Mouse (Mus musculus) large intestine, adult 2 months (tissue): ENCODE measurements at regions not wholly inside any gene's neighbourhood (a gene's known extent, or its start where the extent isn't known, plus 50 kb on each side); places are given as distances from the start of the nearest gene placed in this dataset.

Experiments used
- DNase-seq: peaks from one replicate; pipeline ENCODE4 v3.0.0-alpha.2; 2012; ENCODE audit warnings: low read depth, low spot score
- WGBS: fragments of 180-500 bp; shearing (Covaris S2); methylation state at CpG from one replicate; pipeline ENCODE4 v1.1.7; 2018; 5-methylcytosine and 5-hydroxymethylcytosine counted together

GRCm38 (mm10) chr11:113109096-113109495 lies 327.1 kb downstream of the Sox9 start:
- WGBS: 61% methylated on average over 4 of the region's 4 CpGs
- no peak for DNase-seq

- 42% methylated on average over 6 of the region's 6 CpGs for WGBS
- DNase-seq: no peak
Measured at GRCm38 (mm10) chr11:113113220-113113817, 331.3 kb downstream of the Sox9 start.

- no peak for DNase-seq
- WGBS: 30% methylated on average over 9 of the region's 9 CpGs
Measured at GRCm38 (mm10) chr11:113117179-113117898, 335.3 kb downstream of the Sox9 start.

- DNase-seq: no peak
- 74% methylated on average over 6 of the region's 6 CpGs for WGBS
Measured at GRCm38 (mm10) chr11:113120570-113120969, 338.5 kb downstream of the Sox9 start.

- DNase-seq: no peak
- 78% methylated on average over 12 of the region's 12 CpGs for WGBS
Measured at GRCm38 (mm10) chr11:113121307-113121706, 339.3 kb downstream of the Sox9 start.

- no peak for DNase-seq
- WGBS: 22% methylated on average over 9 of the region's 9 CpGs
Measured at GRCm38 (mm10) chr11:113122137-113122536, 340.1 kb downstream of the Sox9 start.

GRCm38 (mm10) chr11:113122964-113123363 lies 340.9 kb downstream of the Sox9 start:
- 32% methylated on average over 2 of the region's 2 CpGs for WGBS
- no peak for DNase-seq

GRCm38 (mm10) chr11:113125832-113126231 lies 343.8 kb downstream of the Sox9 start:
- no peak for DNase-seq
- WGBS: 75% methylated on average over 7 of the region's 7 CpGs

GRCm38 (mm10) chr11:113129192-113129591 lies 347.2 kb downstream of the Sox9 start:
- no peak for DNase-seq
- 83% methylated on average over 5 of the region's 5 CpGs for WGBS

- WGBS: 71% methylated on average over 7 of the region's 7 CpGs
- DNase-seq: no peak
Measured at GRCm38 (mm10) chr11:113129975-113130374, 348.0 kb downstream of the Sox9 start.

GRCm38 (mm10) chr11:113132078-113133064 lies 350.3 kb downstream of the Sox9 start:
- DNase-seq: no peak
- 44% methylated on average over 23 of the region's 23 CpGs for WGBS

GRCm38 (mm10) chr11:113133407-113133806 lies 351.4 kb downstream of the Sox9 start:
- 66% methylated on average over 4 of the region's 4 CpGs for WGBS
- DNase-seq: no peak

GRCm38 (mm10) chr11:113135261-113135660 lies 353.2 kb downstream of the Sox9 start:
- no peak for DNase-seq
- WGBS: 52% methylated on average over 5 of the region's 5 CpGs

- no peak for DNase-seq
Measured at GRCm38 (mm10) chr11:113138462-113138861, 356.4 kb downstream of the Sox9 start.

GRCm38 (mm10) chr11:113140595-113140994 lies 358.6 kb downstream of the Sox9 start:
- DNase-seq: no peak
- WGBS: 72% methylated on average over 9 of the region's 9 CpGs

More at GRCm38 (mm10) chr11:113138462-113138861, 356.4 kb downstream of the Sox9 start:
- WGBS: 39% methylated on average over 5 of the region's 5 CpGs

- DNase-seq: no peak
Measured at GRCm38 (mm10) chr11:113142816-113143215, 360.8 kb downstream of the Sox9 start.

GRCm38 (mm10) chr11:113143839-113144627 lies 362.0 kb downstream of the Sox9 start:
- 49% methylated on average over 14 of the region's 14 CpGs for WGBS

More at GRCm38 (mm10) chr11:113142816-113143215, 360.8 kb downstream of the Sox9 start:
- 31% methylated on average over 1 of the region's 1 CpGs for WGBS

GRCm38 (mm10) chr11:113145721-113146120 lies 363.7 kb downstream of the Sox9 start:
- WGBS: 76% methylated on average over 4 of the region's 4 CpGs
- no peak for DNase-seq

More at GRCm38 (mm10) chr11:113143839-113144627, 362.0 kb downstream of the Sox9 start:
- no peak for DNase-seq

- WGBS: 37% methylated on average over 8 of the region's 8 CpGs
- no peak for DNase-seq
Measured at GRCm38 (mm10) chr11:113146762-113147161, 364.7 kb downstream of the Sox9 start.
